Mouse (Mus musculus): Measurements from ENCODE around the gene Egfem1. TPM values are rescaled to one million over a fixed set of nuclear protein-coding genes. Genes with fewer than 3 reads are reported as not detected.

The Egfem1 gene
- total RNA-seq, 2 experiments from 2014 or later, result 0.47 to 0.96 TPM

DNA sequence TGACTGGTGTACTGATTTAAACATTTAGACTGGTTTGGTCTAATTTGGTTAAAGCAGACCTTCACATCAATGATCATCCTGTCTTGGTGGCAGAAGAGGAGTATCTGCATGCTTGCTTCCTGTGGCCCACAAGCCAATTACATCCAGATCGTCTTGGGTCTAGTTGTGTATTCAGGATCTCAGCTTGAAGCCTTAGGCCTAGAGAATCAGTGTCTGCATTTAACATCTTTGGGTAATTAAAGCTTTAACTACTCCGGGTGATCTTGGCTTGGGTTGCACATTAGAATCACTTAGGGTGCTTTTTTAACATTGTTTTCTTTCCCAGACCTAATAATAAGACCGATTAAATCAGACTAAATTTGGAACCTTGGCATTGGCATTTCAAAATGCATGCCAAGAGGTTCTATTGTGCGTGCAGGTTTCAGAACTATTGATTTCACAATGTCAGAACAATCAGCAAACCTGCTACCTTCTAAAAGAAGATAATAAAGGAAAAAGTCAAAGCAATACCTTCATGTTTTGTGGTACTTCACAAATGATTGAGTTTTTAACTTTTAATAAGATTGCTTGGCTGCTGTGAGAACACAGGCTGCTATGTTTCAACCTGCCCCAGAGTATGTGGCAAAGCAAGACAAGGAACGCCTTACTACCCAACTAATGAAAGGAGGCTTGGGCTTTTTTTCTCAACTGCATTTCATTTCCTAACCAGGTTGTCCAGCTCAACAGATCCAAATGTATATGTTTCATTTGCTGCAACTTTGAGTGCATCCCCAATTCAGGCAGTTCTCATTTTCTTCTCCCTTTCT, 496.4 kb downstream of the Egfem1 start:
- DNase-seq (ENCODE audit: low spot score in 2 of 2), result no peak

GRCm38 (mm10) chr3:29582749-29583148, 500.9 kb downstream of the Egfem1 start:
- DNase-seq (ENCODE audit: low spot score in 2 of 2), result no peak

GRCm38 (mm10) chr3:29602140-29602539, 520.3 kb downstream of the Egfem1 start:
- no peak for DNase-seq (ENCODE audit: low spot score in 2 of 2)

- no peak for DNase-seq (ENCODE audit: low spot score in 2 of 2)
Measured at GRCm38 (mm10) chr3:29608713-29609112, 526.9 kb downstream of the Egfem1 start.

- DNase-seq (ENCODE audit: low spot score in 2 of 2), result no peak
Measured at GRCm38 (mm10) chr3:29609174-29609573, 527.4 kb downstream of the Egfem1 start.

DNA sequence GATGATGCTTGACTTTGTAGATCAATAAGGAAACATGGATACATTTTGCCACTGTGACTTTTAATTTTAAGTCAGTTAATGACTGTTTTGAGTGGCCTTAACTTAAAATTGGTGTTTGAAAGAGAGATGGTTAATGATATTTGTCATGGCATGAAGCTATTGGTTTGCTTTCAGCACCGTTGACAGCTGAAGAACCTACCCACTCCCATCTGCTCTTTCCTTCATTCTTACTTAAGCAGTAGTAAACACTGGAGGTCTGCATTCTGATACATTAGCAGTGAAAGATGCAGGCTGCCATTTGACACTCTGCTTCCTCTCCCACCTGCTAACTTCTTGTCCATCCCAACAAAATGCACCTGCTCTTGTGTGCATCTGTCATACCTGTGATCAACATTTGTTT, 537.8 kb downstream of the Egfem1 start:
- no peak for DNase-seq (ENCODE audit: low spot score in 2 of 2)

DNA sequence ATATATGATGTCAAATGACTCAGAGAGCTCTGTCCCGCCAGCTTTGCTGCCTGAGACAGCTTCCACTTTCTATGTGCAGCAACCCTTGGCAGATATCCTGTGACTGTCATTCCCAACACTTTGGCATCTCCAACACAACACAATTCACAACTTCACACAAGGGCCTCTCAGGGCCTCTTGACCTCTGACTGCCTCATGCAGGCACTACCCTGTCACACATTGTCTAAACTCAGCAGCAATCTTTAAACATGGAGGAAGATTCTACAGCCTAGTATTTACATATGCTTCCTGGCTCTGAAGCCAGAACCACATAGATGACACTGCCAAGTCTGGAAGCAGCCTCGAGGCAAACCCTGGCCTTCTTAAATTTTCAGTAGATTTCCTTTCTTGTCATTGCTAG, 558.0 kb downstream of the Egfem1 start:
- no peak for DNase-seq (ENCODE audit: low spot score in 2 of 2)

DNA sequence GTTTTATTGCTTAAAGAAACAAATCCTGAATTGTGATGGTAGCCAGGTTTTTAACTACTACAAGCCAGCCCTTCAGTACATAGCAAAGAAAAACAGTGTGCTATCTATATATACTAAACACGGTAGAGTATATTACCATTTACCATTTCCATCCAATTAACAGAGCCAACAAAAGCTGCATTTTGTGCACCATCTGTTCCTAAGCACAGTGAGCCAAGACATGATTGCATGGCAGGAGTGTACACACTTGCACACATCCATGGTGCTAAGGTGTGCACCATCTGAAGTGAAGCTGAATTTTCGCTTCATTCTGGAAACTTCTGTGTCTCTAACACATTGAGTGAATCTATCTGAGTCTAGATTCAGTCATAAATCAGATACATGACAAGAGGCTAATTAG, 585.0 kb downstream of the Egfem1 start:
- no peak for DNase-seq (ENCODE audit: low spot score in 2 of 2)

DNA sequence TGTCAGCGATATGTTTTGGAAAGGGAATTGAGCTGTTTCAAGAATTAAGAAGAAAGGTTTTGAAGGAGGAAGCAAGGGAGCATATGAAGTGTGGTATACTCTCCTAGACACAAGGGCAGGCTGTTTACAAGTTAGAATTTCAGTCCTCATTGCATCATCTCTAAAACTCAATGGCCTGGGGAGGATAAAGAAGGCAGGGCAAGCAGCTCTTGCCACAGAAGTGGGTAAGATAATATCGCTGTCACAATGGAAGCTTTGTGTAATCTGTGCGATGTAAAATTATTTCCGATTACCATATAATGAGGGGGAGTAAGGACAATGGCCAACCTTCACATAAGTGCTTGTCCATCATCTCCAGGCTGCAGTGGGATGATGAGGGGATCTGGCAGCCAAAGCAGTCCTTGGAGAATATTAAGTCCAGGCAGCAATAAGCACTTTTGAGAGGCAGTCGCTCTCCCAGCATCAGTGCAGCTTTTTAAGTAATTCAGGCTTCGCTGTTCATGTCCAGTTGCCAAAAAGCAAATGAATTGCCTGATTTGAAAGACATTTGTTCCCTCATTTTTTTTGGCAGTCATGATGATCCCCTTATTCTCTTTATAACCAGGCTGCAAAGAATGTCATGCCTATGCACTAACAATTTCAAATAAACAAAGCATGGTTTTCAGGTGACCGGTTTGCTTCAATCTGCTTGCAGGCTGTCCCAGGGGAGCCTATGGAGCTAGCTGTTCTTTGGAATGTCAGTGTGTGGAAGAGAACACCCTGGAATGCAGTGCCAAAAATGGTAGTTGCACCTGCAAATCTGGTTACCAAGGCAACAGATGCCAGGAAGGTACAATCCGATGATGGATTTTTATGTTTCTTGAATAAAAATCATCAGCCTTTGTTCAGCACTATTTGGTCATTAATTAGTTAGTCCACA, 607.8 kb downstream of the Egfem1 start:
- no peak for DNase-seq (ENCODE audit: low spot score in 2 of 2)

- DNase-seq (ENCODE audit: low spot score in 2 of 2), result no peak
Measured at GRCm38 (mm10) chr3:29701126-29701525, 619.3 kb downstream of the Egfem1 start.

DNA sequence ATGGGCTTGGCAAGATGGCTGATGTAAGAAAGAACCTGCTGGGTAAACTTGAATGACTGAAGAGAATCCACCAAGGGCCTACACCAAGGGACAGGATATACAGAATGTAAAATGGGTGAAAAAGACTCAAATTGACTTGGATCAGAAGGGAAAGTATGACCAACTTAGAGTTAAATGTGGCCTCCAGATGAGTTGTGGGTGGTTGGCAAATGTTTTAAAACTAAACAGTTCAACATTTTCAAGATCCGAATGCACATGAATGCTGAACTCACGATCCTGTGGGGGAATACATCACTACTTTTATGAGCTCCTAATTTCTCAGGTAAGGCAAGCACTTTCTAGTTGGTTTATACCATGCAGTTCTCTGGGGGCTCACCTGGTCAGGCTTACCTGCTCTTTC, 625.0 kb downstream of the Egfem1 start:
- DNase-seq (ENCODE audit: low spot score in 2 of 2), result no peak

GRCm38 (mm10) chr3:29707467-29707866, 625.6 kb downstream of the Egfem1 start:
- DNase-seq (ENCODE audit: low spot score in 2 of 2), result no peak

- no peak for DNase-seq (ENCODE audit: low spot score in 2 of 2)
Measured at GRCm38 (mm10) chr3:29726376-29726967, 644.6 kb downstream of the Egfem1 start.

DNA sequence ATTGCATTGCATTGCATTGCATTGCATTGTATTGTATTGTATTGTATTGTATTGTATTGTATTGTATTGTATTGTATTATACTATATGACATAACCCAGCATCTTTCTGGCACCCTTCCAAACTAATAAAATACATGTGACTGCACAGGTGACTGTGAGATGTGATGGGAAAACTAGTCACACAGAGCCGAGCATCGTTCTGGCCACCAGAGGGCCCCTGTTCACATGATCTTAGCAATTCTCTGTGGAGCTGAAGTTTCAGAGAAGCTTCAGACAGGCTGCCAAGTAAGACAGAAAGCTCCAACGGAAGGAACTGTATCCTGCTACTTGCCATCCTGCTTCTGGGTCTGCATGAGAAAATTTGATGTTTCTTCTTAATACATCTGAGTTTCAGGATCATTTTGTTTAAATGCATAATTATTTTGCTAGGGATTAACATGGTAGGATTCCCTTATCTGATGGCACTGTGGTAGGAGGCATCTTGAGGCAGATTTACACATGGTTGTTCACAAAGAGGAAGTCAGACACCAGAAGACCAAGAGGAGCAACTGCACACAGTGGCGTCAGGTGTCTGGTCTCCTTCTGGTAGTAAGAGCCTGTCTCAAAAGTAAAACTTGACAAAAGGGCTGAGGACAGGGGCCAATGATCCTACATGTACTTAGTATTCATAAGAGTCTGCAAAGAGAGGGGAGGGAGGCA, 648.4 kb downstream of the Egfem1 start:
- peak; percentile 12 to 22 for DNase-seq (ENCODE audit: low spot score in 2 of 2)

DNA sequence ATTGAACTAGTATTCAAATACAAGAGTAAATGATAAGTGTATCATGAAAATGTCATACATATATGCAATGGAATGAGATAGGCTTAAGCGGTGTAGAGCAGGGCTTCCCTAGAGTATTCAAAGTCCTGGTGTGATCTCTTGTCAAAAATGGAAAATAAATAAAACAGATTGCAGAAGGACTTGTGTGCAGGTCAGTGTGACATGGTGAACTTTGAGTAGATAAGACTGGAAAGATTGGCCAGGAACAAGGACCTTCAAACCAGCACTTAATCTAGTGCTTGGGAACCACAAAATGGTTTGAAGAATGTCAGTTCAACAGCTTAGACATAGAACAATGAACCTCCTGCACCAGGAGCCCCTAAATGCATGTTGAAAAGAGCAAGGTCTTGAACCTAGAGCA, 649.7 kb downstream of the Egfem1 start:
- no peak for DNase-seq (ENCODE audit: low spot score in 2 of 2)

DNA sequence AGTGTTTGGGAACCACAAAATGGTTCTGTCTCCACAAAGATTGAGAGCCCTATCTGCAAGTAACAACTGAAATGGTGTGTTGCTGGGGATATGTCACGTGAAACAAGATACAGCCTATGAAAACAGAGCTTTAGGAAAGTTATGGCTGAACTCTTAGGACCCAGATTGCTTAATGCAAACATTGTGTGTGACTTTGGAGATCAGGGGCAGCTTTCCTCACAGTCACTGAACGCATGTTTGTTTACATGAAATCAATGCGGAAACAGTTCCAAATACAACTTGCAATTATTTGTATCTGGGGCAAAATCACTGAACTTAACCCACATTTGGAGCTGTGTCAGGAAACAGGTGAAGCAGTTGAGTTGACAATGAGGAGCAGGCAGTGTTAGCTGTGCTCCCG, 650.8 kb downstream of the Egfem1 start:
- DNase-seq (ENCODE audit: low spot score in 2 of 2), result no peak

- DNase-seq (ENCODE audit: low spot score in 2 of 2), result no peak
Measured at GRCm38 (mm10) chr3:29734251-29734650, 652.4 kb downstream of the Egfem1 start.

- DNase-seq (ENCODE audit: low spot score in 2 of 2), result no peak
Measured at GRCm38 (mm10) chr3:29739292-29739691, 657.5 kb downstream of the Egfem1 start.

Data from gastrocnemius, postnatal 4 days (tissue).